Mouse (Mus musculus): ENCODE results near the gene Snrnp25. TPM values are rescaled to one million over a fixed set of nuclear protein-coding genes. Genes with fewer than 3 reads are reported as not detected.
"Not testable (repeated sequence)": the region's sequence is repeated elsewhere in the genome, so short reads cannot be mapped to it uniquely, and the experiment has no call there.

Snrnp25 gene
- polyA plus RNA-seq, 1 experiment = 58.3 TPM

GRCm38 (mm10) chr11:32198256-32198955 lies 6.8 kb upstream of the Snrnp25 start:
- Histone ChIP-seq H3K79me2 (ENCODE audit: control insufficient read depth, insufficient read depth) (no peaks in the 10 kb centered on the region), H3K36me3 (ENCODE audit: control insufficient read depth, insufficient read depth) (no peaks in the 10 kb centered on the region), H3ac (ENCODE audit: control insufficient read depth, insufficient read length) (no peak overlapping the region), H3K4me2 (ENCODE audit: low read depth) (no peak overlapping the region), H3K4me3 (no peak overlapping the region), H3K27me3 (ENCODE audit: control insufficient read depth, insufficient read depth, insufficient read length) (peaks cover 26% of the 10 kb centered on the region)
- TF ChIP-seq SRF (IDR thresholded peaks at IDR 0.05; ENCODE audit: control insufficient read depth, insufficient read length, low read depth) (no peak), TCF3 (IDR thresholded peaks at IDR 0.05; ENCODE audit: insufficient read length, low read depth) (no peak), MYOD1 (IDR thresholded peaks at IDR 0.05; ENCODE audit: control insufficient read depth in 1 of 3, insufficient read length in 2 of 3, low read depth in 2 of 3) (no peak), TCF12 (IDR thresholded peaks at IDR 0.05; ENCODE audit: insufficient read depth, poor library complexity, severe bottlenecking) (no peak), CEBPB (IDR thresholded peaks at IDR 0.05; ENCODE audit: insufficient read depth, poor library complexity, severe bottlenecking) (no peak), MAX (IDR thresholded peaks at IDR 0.05; ENCODE audit: low read depth) (no peak), E2F4 (IDR thresholded peaks at IDR 0.05; ENCODE audit: insufficient read depth) (no peak), POLR2A (IDR thresholded peaks at IDR 0.05; ENCODE audit: insufficient read length, low read depth) (no peak), USF1 (IDR thresholded peaks at IDR 0.05; ENCODE audit: low read depth) (no peak), REST (IDR thresholded peaks at IDR 0.05; ENCODE audit: insufficient read depth, insufficient read length) (no peak), MYOG (IDR thresholded peaks at IDR 0.05; ENCODE audit: control insufficient read depth in 1 of 3, insufficient read depth in 1 of 3, insufficient read length in 2 of 3, low read depth in 2 of 3) (no peak), POLR2AphosphoS2 (IDR thresholded peaks at IDR 0.05; ENCODE audit: insufficient read length, low read depth) (no peak)

- no peaks in the 10 kb centered on the region for H3K36me3 ChIP-seq (ENCODE audit: control insufficient read depth, insufficient read depth)
- H3K27me3 ChIP-seq (ENCODE audit: control insufficient read depth, insufficient read depth, insufficient read length) = peaks cover 17% of the 10 kb centered on the region
- H3ac ChIP-seq (ENCODE audit: control insufficient read depth, insufficient read length) = no peak overlapping the region
- TF ChIP-seq CEBPB (IDR thresholded peaks at IDR 0.05; ENCODE audit: insufficient read depth, poor library complexity, severe bottlenecking) (no peak), POLR2A (IDR thresholded peaks at IDR 0.05; ENCODE audit: insufficient read length, low read depth) (no peak), TCF3 (IDR thresholded peaks at IDR 0.05; ENCODE audit: insufficient read length, low read depth) (no peak), USF1 (IDR thresholded peaks at IDR 0.05; ENCODE audit: low read depth) (no peak), MYOG (IDR thresholded peaks at IDR 0.05; ENCODE audit: control insufficient read depth in 1 of 3, insufficient read depth in 1 of 3, insufficient read length in 2 of 3, low read depth in 2 of 3) (no peak), E2F4 (IDR thresholded peaks at IDR 0.05; ENCODE audit: insufficient read depth) (no peak)
- H3K4me3 ChIP-seq = no peak overlapping the region
- H3K4me2 ChIP-seq (ENCODE audit: low read depth) = no peak overlapping the region
- H3K79me2 ChIP-seq (ENCODE audit: control insufficient read depth, insufficient read depth) = no peaks in the 10 kb centered on the region
Measured at GRCm38 (mm10) chr11:32199230-32199629, 6.0 kb upstream of the Snrnp25 start.

GRCm38 (mm10) chr11:32200075-32200601 lies 5.1 kb upstream of the Snrnp25 start, which contains the start of gene Il9r:
Il9r (minus strand) TSS chr11:32200279.
- no peak for TF ChIP-seq E2F4 (IDR thresholded peaks at IDR 0.05; ENCODE audit: insufficient read depth)
- TF ChIP-seq MYOG (IDR thresholded peaks at IDR 0.05; ENCODE audit: control insufficient read depth in 1 of 3, insufficient read depth in 1 of 3, insufficient read length in 2 of 3, low read depth in 2 of 3) = no peak
- no peak for TF ChIP-seq MYOD1 (IDR thresholded peaks at IDR 0.05; ENCODE audit: control insufficient read depth in 1 of 3, insufficient read length in 2 of 3, low read depth in 2 of 3)
- no peak for TF ChIP-seq POLR2A (IDR thresholded peaks at IDR 0.05; ENCODE audit: insufficient read length, low read depth)
- TF ChIP-seq SRF (IDR thresholded peaks at IDR 0.05; ENCODE audit: control insufficient read depth, insufficient read length, low read depth) = no peak
- Histone ChIP-seq H3K4me2 (ENCODE audit: low read depth) (no peak within 1 kb of the TSS), H3K36me3 (ENCODE audit: control insufficient read depth, insufficient read depth) (no peaks in the 10 kb centered on the region), H3ac (ENCODE audit: control insufficient read depth, insufficient read length) (no peak within 1 kb of the TSS), H3K4me3 (no peak within 1 kb of the TSS), H3K27me3 (ENCODE audit: control insufficient read depth, insufficient read depth, insufficient read length) (peaks cover 8% of the 10 kb centered on the region), H3K79me2 (ENCODE audit: control insufficient read depth, insufficient read depth) (no peaks in the 10 kb centered on the region)

- H3K27me3 ChIP-seq (ENCODE audit: control insufficient read depth, insufficient read depth, insufficient read length); H3K36me3 ChIP-seq (ENCODE audit: control insufficient read depth, insufficient read depth); H3K4me3 ChIP-seq; H3ac ChIP-seq (ENCODE audit: control insufficient read depth, insufficient read length); H3K79me2 ChIP-seq (ENCODE audit: control insufficient read depth, insufficient read depth); H3K4me2 ChIP-seq (ENCODE audit: low read depth): not testable (repeated sequence)
Measured at GRCm38 (mm10) chr11:32200992-32201391, 4.2 kb upstream of the Snrnp25 start.

- Histone ChIP-seq H3K36me3 (ENCODE audit: control insufficient read depth, insufficient read depth) (no peaks in the 10 kb centered on the region), H3K4me2 (ENCODE audit: low read depth) (no peak overlapping the region), H3K27me3 (ENCODE audit: control insufficient read depth, insufficient read depth, insufficient read length) (peaks cover 6% of the 10 kb centered on the region), H3K79me2 (ENCODE audit: control insufficient read depth, insufficient read depth) (no peaks in the 10 kb centered on the region), H3ac (ENCODE audit: control insufficient read depth, insufficient read length) (no peak overlapping the region), H3K4me3 (no peak overlapping the region)
- no peak for TF ChIP-seq SRF (IDR thresholded peaks at IDR 0.05; ENCODE audit: control insufficient read depth, insufficient read length, low read depth)
- no peak for TF ChIP-seq TCF12 (IDR thresholded peaks at IDR 0.05; ENCODE audit: insufficient read depth, poor library complexity, severe bottlenecking)
- TF ChIP-seq MYOD1 (IDR thresholded peaks at IDR 0.05; ENCODE audit: control insufficient read depth in 1 of 3, insufficient read length in 2 of 3, low read depth in 2 of 3) = no peak
- TF ChIP-seq TCF3 (IDR thresholded peaks at IDR 0.05; ENCODE audit: insufficient read length, low read depth) = no peak
- no peak for TF ChIP-seq MYOG (IDR thresholded peaks at IDR 0.05; ENCODE audit: control insufficient read depth in 1 of 3, insufficient read depth in 1 of 3, insufficient read length in 2 of 3, low read depth in 2 of 3)
- TF ChIP-seq USF1 (IDR thresholded peaks at IDR 0.05; ENCODE audit: low read depth) = no peak
- no peak for TF ChIP-seq E2F4 (IDR thresholded peaks at IDR 0.05; ENCODE audit: insufficient read depth)
- TF ChIP-seq MAX (IDR thresholded peaks at IDR 0.05; ENCODE audit: low read depth) = no peak
- TF ChIP-seq POLR2A (IDR thresholded peaks at IDR 0.05; ENCODE audit: insufficient read length, low read depth) = no peak
- TF ChIP-seq CEBPB (IDR thresholded peaks at IDR 0.05; ENCODE audit: insufficient read depth, poor library complexity, severe bottlenecking) = no peak
- no peak for TF ChIP-seq POLR2AphosphoS2 (IDR thresholded peaks at IDR 0.05; ENCODE audit: insufficient read length, low read depth)
- no peak for TF ChIP-seq REST (IDR thresholded peaks at IDR 0.05; ENCODE audit: insufficient read depth, insufficient read length)
Measured at GRCm38 (mm10) chr11:32201922-32202685, 3.1 kb upstream of the Snrnp25 start.
